Mouse (Mus musculus) cerebellum, adult (tissue): ENCODE results near the gene Sav1.

Experiments
- ATAC-seq: cut with Nextera tagmentation; 2 replicates; pipeline ENCODE4 v1.9.2; 2017; ENCODE audit warnings: mild to moderate bottlenecking, moderate library complexity, mixed read lengths; ENCODE audit not compliant: insufficient number of reproducible peaks, low FRiP score, low TSS enrichment

The Sav1 gene

DNA sequence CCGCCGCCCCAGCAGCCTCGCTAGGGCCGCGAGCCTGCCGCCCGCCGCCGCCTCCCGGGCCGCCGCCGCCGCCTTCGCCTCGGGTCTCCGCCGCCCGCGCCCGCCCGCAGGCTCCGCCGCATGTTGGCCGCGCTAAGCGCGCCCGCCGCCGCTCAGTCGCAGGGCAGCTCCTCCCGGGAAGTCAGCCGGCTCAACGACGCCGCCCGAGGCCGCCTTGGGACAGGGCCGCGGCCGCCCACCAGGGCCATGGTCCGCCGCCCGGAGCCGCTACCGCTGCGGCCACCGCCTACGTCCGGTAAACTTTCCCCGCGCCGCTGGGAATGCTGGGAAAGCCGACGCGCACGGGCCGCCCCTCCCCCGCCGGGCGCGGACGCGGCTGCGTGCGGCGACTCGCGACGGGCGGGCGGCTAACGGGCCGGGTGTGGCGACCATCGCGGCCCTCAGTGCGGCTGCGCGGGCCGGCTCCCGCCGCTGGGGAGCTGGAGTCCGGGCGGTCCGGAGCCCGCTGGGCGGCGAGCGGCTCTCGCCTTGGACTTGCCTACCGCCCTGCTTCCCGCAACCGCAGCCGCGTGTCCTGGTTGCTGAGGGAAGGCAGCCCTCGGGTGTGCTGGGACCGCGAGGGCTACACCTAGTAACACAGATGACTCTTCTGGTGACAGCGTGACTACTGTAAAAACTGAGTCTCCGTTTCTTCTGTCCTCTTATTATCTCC is at the start of gene Sav1:
Gene Sav1, minus strand, starts transcription at position 217 of the 712 bp plus-strand sequence.
- ATAC-seq = peak; percentile 93

DNA sequence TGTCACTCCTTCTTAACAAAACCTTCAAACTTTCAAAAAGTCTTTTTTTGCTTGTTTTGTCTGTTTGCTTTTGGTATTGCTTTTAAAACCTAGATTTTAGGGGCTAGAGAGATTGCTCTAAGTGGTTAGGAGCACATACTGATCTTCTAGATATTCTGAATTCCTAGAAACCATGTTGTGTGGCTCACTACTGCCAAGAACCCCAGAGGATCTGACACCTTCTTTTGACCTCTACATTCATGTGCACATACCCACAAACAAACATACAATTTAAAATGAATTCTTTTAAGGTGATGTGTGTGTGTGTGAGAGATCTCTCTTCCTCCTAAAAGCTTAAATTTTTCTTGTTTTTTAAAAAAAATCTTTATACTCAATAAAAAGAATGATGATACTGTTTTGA is 39.4 kb upstream of the Sav1 start:
- ATAC-seq = no peak

- ATAC-seq = no peak
These were observed 38.6 kb upstream of the Sav1 start for GRCm38 (mm10) chr12:70025431-70025830.

DNA sequence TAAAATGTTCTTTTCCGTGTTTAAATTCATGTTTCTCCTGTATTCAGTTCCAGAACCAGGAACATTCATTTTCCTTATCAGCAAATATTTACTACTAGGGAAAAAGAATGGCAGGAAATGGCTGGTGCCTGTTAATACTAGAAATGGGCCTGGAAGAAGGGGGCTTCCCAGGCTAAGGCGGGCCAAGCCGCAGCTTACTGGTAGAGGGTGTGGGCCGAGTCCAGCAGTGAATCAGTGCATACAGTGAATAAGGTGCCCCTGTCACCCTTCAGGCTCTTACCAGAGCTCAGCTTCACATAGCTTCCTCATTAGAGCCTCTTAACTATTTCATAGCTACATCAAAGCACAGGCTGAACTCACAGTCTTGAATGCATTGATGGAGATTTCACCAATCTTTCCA is 36.8 kb upstream of the Sav1 start:
- ATAC-seq = no peak

- no peak for ATAC-seq
These were observed 31.4 kb upstream of the Sav1 start for GRCm38 (mm10) chr12:70018153-70018552.

DNA sequence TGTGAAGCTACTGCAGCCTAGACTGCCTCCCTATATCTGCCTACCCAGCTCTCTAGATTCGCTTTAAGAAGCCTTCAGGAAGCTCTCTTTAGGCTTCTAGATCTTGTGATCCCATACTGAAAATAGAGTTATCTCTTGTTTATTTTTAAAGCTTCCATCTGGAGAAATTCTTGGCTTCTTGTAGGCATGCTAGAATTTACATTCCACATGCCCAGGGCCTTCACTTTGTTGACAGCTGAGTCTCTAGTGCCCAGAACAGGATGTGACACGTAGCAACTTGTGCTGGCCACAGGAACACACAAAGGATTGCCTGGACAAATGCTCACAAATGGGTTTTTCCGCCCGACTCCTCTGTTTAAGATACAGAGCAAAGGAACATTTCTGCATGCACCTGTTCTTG is 29.1 kb upstream of the Sav1 start:
- no peak for ATAC-seq

- no peak for ATAC-seq
These were observed 24.9 kb upstream of the Sav1 start for GRCm38 (mm10) chr12:70011681-70012080.

DNA sequence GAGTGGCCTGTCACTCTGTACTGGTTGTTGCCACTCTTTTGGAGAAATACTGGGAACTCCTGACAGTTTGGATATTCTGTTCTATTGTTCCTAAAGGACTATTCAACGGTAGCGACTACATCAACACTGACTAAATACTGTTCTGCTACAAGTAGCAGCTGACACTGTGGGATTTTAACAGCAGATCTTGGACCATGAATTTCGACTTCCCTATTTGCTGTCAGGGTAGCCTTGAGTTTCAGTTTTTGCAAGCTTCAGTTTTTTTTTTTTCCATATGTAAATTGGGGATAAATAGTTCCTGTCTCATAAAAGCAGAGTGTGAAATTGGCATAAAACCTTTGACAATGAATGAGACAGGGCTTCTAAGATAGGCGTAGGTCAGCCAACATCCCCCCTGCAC is 23.6 kb upstream of the Sav1 start:
- no peak for ATAC-seq

GRCm38 (mm10) chr12:70005103-70005502 is 18.3 kb upstream of the Sav1 start:
- no peak for ATAC-seq

DNA sequence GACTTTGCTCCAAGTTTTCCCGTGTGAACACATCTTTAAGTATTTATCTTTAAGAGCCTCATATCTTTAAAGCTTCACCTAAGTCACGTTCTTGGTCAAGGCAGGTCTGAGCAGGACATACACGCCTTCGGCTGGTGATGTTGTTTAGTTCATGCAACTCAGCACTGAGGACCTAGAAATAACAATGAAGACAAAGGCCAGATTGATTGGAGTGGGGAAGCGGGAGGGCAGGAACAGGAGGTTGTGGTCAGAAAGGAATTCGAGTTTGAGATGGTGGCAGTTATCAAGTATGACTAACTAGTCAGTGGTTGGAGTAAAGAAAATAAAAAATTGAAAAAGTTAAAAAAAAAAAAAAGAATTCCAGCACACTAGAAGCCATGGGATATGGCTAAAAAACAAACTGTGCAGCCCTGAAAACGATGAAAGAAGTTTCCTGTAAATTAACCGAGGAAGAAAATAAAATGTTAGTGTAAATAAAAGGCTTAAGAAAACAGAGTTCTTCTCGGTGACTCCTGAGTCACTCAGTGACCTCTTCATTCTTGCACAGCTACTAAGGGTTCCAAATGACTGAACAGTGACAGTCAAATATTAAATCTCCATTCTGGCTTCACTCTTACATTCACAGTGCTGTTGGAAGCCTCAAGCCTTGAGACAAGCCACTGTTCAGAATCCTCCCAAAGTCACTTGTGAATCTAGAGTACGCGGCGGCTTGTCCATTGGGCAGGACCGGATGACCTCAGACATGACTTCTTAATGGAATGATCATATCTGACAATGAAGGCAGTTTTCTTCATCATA is 11.6 kb upstream of the Sav1 start:
- no peak for ATAC-seq

DNA sequence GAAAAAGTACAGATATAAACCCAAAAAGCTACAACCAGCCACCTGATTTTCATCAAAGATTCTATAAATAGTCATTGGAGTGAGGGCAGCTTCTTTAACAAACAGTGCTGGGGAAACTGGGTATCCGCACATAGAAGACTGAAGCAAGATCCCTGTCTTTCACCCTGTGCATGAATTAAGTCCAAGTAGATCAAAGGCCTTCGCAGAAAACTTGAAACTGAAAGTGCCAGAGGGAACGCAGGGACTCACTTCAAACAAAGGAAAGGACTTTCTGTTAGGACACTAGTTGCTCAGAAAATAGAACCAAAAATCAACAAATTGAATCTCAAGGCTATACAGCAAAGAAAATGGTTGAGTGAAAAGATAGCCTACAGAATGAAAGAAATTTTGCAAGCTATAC is 8.6 kb upstream of the Sav1 start:
- ATAC-seq = no peak

GRCm38 (mm10) chr12:69986241-69986762 is 500 bp downstream of the Sav1 start:
- peak; percentile 36 for ATAC-seq

DNA sequence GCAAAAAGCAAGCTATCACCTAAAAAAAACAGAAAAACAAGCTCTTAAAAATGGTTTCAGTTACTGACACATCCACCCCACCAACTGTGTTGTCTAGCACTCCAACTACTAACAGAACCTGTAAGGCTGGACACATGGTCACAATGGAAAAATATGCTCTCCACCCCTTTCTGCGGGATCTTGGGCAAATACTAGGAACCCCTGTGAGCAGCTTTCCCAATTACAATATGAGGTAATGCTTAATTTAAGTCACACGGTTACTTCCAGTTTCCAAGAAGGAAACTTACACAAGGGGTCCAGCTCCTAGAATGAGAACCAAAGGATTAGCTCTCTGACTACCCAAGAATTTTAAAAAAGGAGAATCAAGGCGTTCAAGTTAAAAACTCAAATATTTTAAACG is 1.3 kb downstream of the Sav1 start:
- ATAC-seq = no peak

GRCm38 (mm10) chr12:69982874-69983273 is 3.9 kb downstream of the Sav1 start:
- ATAC-seq = no peak

DNA sequence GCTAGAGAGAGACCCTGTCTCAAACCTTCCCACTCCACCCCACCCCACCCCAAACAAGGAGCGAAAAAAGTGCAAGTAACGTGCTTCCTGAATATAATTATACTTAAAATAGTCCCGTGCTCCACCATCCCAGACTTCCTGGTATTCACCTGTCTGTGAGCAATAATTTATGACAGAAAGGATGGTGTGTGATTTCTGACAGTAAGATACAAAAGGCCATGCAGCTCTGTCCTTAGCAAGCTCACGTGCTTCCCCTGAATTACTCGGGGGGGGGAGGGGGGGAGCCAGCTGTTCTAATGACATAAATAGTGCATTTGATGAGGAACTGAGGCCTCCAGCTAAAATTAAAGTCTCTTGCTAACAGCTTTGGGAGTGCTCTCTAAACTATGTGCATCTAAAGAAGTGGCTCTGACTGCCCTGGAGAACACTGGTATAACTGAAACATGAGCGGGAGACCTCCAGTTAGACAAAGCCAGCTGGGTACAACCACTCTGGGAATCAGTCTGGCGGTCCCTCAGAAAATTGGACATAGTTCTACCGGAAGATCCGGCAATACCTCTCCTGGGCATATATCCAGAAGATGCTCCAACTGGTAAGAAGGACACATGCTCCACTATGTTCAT is 9.3 kb downstream of the Sav1 start:
- ATAC-seq = no peak

GRCm38 (mm10) chr12:69976688-69977087 is 10.1 kb downstream of the Sav1 start:
- ATAC-seq = no peak

GRCm38 (mm10) chr12:69973666-69974065 is 13.1 kb downstream of the Sav1 start:
- ATAC-seq = no peak

DNA sequence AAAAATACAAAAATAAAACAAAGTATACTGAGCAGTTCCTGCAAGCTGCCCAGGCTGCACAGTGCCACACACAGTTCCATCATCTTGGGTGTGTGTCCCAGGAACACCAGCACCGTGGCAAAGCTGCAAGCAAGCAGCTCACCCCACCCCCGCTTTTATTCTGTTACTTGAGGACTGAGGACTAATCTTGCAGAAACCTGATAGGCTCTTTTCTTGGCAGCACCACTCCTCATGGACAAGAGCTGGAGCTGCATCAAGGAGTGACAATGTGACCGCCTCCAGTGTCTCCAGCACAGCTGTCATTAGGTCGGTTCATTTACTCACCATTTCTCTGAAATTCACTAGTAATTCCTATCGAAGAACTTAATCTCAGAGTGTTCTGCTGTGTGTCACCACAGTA is 18.6 kb downstream of the Sav1 start:
- no peak for ATAC-seq

GRCm38 (mm10) chr12:69967112-69967511 is 19.7 kb downstream of the Sav1 start:
- ATAC-seq = no peak

DNA sequence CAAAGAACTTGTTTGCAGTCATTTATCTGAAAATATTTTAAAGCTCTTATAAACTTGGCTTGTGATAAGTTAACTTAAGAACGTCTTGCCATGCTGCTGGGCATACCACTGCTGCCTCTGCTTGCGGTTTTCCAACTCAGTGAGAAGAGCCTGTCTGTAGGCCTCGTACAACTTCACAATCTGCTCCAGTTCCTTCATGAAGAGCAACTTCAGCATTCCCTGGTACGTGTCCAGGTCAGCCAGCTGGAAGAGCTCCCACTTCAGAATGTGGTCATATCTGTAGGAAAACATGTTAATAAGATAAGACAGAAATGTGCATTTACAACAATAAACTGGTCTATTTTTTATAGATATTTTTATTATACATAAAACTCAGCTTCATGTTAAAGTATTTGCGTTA is 20.7 kb downstream of the Sav1 start:
- ATAC-seq = no peak

DNA sequence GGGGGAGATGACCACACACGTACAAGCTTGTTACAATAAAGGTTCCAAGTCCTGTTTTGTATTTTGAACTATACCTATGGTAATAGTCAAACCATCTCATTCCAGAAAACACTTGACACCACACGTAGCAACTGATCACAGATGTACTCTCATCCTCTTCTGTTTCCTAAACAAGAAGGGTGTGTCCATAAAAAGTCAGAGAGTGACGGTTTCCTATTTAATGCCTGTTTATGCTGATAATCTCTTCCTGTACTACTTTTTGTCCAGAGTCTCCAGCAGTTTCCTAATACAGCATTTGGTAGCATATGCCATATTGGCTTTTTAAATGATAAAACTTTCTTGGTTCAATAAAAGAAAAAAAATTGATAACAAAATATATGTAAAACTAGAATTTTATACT is 21.2 kb downstream of the Sav1 start:
- ATAC-seq = no peak
